Mouse (Mus musculus) cerebellum, adult 2 months (tissue): ENCODE data around the gene Pdia5. TPM values are rescaled to one million over a fixed set of nuclear protein-coding genes. Genes with fewer than 3 reads are reported as not detected.

Source experiments
- DNase-seq, 2 experiments: peaks; one replicate each; pipeline ENCODE4 v3.0.0; 2021
- H3K27ac ChIP-seq: fragments of 200-500 bp; 2 replicates; pipeline ENCODE4 v1.5.1; 2012; ENCODE audit warnings: low read length, control low read depth, inconsistent platforms; ENCODE audit not compliant: insufficient read depth
- H3K27me3 ChIP-seq: fragments of 200-500 bp; 2 replicates; pipeline ENCODE4 v1.6.1; 2012; ENCODE audit warnings: inconsistent platforms, mild to moderate bottlenecking, low read length, moderate library complexity; ENCODE audit not compliant: control insufficient read depth, insufficient read depth
- H3K4me1 ChIP-seq: fragments of 200-500 bp; 2 replicates; pipeline ENCODE4 v1.6.1; 2011; ENCODE audit warnings: low read length; ENCODE audit not compliant: control insufficient read depth, insufficient read depth
- H3K4me3 ChIP-seq: fragments of 200-500 bp; replicated peaks from 2 replicates; pipeline ENCODE3; 2011; ENCODE audit warnings: mild to moderate bottlenecking, low read depth, low read length, control low read depth; ENCODE audit not compliant: insufficient read depth
- CTCF ChIP-seq: fragments of 200-500 bp; IDR thresholded peaks from 2 replicates; pipeline ENCODE4 v1.5.1; 2011; ENCODE audit warnings: low read depth, mild to moderate bottlenecking, control low read depth, low read length, moderate library complexity, borderline replicate concordance; ENCODE audit not compliant: insufficient read depth
- POLR2A ChIP-seq: fragments of 200-500 bp; IDR thresholded peaks from 2 replicates; pipeline ENCODE4 v1.6.1; 2011; ENCODE audit warnings: low read length, control low read depth, borderline replicate concordance; ENCODE audit not compliant: insufficient read depth
- WGBS: fragments of 180-500 bp; shearing (Covaris S2); methylation state at CpG from one replicate; pipeline ENCODE4 v1.1.7; 2018; 5-methylcytosine and 5-hydroxymethylcytosine counted together
- polyA plus RNA-seq: library from polyadenylated mRNA; depleted of rRNA; stranded (reverse); fragments of >200 nt; gene quantifications from 2 replicates; pipeline ENCODE4 v1.2.3, GENCODE M21; 2012

Pdia5 gene
- polyA plus RNA-seq, 1 experiment: 3.4 TPM

GRCm38 (mm10) chr16:35423250-35424139 lies 67.2 kb downstream of the Pdia5 start:
- peak overlapping the region; percentile 56 for H3K4me3 ChIP-seq
- TF ChIP-seq POLR2A (no peak), CTCF (no peak)
- WGBS: 14% methylated on average over 18 of the region's 18 CpGs
- peaks cover 14% of the 10 kb centered on the region for H3K4me1 ChIP-seq
- peak; percentile 24 to 26 for DNase-seq
- H3K27me3 ChIP-seq: no peaks in the 10 kb centered on the region
- no peak overlapping the region for H3K27ac ChIP-seq

GRCm38 (mm10) chr16:35422705-35423104 lies 68.0 kb downstream of the Pdia5 start:
- H3K4me1 ChIP-seq: peaks cover 14% of the 10 kb centered on the region
- no peaks in the 10 kb centered on the region for H3K27me3 ChIP-seq
- TF ChIP-seq CTCF (no peak), POLR2A (no peak)
- H3K27ac ChIP-seq: no peak overlapping the region
- H3K4me3 ChIP-seq: no peak overlapping the region
- peak in 1 of 2 experiments; percentile 9 for DNase-seq
- WGBS: 92% methylated on average over 8 of the region's 8 CpGs

- Histone ChIP-seq H3K4me3 (no peak overlapping the region), H3K27me3 (no peaks in the 10 kb centered on the region), H3K27ac (no peak overlapping the region), H3K4me1 (peaks cover 14% of the 10 kb centered on the region)
- TF ChIP-seq POLR2A (no peak), CTCF (peak; percentile 56)
- peak; percentile 15 to 35 for DNase-seq
- WGBS: 90% methylated on average over 4 of the region's 4 CpGs
These were observed 68.5 kb downstream of the Pdia5 start for GRCm38 (mm10) chr16:35422141-35422540.

- DNase-seq: no peak
- Histone ChIP-seq H3K27ac (no peak overlapping the region), H3K4me1 (no peaks in the 10 kb centered on the region; the same call in 1 of the 2 replicates), H3K4me3 (no peak overlapping the region), H3K27me3 (no peaks in the 10 kb centered on the region)
- TF ChIP-seq CTCF (no peak), POLR2A (no peak)
- 92% methylated on average over 5 of the region's 5 CpGs for WGBS
These were observed 76.1 kb downstream of the Pdia5 start for GRCm38 (mm10) chr16:35414616-35415015.

GRCm38 (mm10) chr16:35406706-35407105 lies 84.0 kb downstream of the Pdia5 start:
- H3K4me1 ChIP-seq: no peaks in the 10 kb centered on the region
- 74% methylated on average over 4 of the region's 4 CpGs for WGBS
- DNase-seq: no peak
- no peak overlapping the region for H3K27ac ChIP-seq
- no peak overlapping the region for H3K4me3 ChIP-seq
- H3K27me3 ChIP-seq: no peaks in the 10 kb centered on the region
- TF ChIP-seq POLR2A (no peak), CTCF (no peak)

GRCm38 (mm10) chr16:35406166-35406565 lies 84.5 kb downstream of the Pdia5 start:
- Histone ChIP-seq H3K27me3 (no peaks in the 10 kb centered on the region), H3K27ac (no peak overlapping the region), H3K4me1 (no peaks in the 10 kb centered on the region), H3K4me3 (no peak overlapping the region)
- DNase-seq: no peak
- TF ChIP-seq CTCF: no peak
- no peak for TF ChIP-seq POLR2A
- 81% methylated on average over 4 of the region's 4 CpGs for WGBS

- no peak overlapping the region for H3K27ac ChIP-seq
- H3K4me3 ChIP-seq: no peak overlapping the region
- H3K27me3 ChIP-seq: no peaks in the 10 kb centered on the region
- WGBS: 93% methylated on average over 14 of the region's 14 CpGs
- TF ChIP-seq CTCF (no peak), POLR2A (no peak)
- no peaks in the 10 kb centered on the region for H3K4me1 ChIP-seq
- DNase-seq: no peak
These were observed 85.2 kb downstream of the Pdia5 start for GRCm38 (mm10) chr16:35405348-35406080.
